Mouse (Mus musculus) embryonic facial prominence, embryonic 15.5 days (tissue): ENCODE data around the gene Grem1. TPM values are rescaled to one million over a fixed set of nuclear protein-coding genes. Genes with fewer than 3 reads are reported as not detected.

Source experiments
- ATAC-seq: fragments of 200-750 bp; cut with Nextera tagmentation; 2 replicates; pipeline ENCODE4 v1.8.0; 2017; ENCODE audit warnings: low read depth, moderate TSS enrichment; ENCODE audit not compliant: insufficient number of reproducible peaks, low FRiP score, low TSS enrichment
- H3K27ac ChIP-seq: fragments of 300-500 bp; sonication (generic); replicated peaks from 2 replicates; pipeline ENCODE4 v1.5.1; 2015; ENCODE audit warnings: mild to moderate bottlenecking, inconsistent platforms
- H3K27me3 ChIP-seq: fragments of 300-500 bp; sonication (generic); 2 replicates; pipeline ENCODE4 v1.6.1; 2015; ENCODE audit warnings: inconsistent platforms
- H3K36me3 ChIP-seq: fragments of 300-500 bp; sonication (generic); 2 replicates; pipeline ENCODE4 v1.6.1; 2015; ENCODE audit warnings: mild to moderate bottlenecking, inconsistent platforms
- H3K4me1 ChIP-seq: fragments of 300-500 bp; sonication (generic); 2 replicates; pipeline ENCODE4 v1.6.1; 2015; ENCODE audit warnings: inconsistent platforms
- H3K4me2 ChIP-seq: fragments of 300-500 bp; sonication (generic); replicated peaks from 2 replicates; pipeline ENCODE4 v1.6.1; 2015; ENCODE audit warnings: mild to moderate bottlenecking, inconsistent platforms
- H3K4me3 ChIP-seq: fragments of 300-500 bp; sonication (generic); replicated peaks from 2 replicates; pipeline ENCODE4 v1.5.1; 2015; ENCODE audit warnings: mild to moderate bottlenecking, inconsistent platforms
- H3K9ac ChIP-seq: fragments of 300-500 bp; sonication (generic); 2 replicates; pipeline ENCODE4 v1.6.1; 2015; ENCODE audit warnings: inconsistent platforms
- H3K9me3 ChIP-seq: fragments of 300-500 bp; sonication (generic); replicated peaks from 2 replicates; pipeline ENCODE4 v1.6.1; 2016; ENCODE audit warnings: inconsistent platforms
- WGBS: fragments of 180-500 bp; shearing (Covaris S2); methylation state at CpG from one replicate; pipeline ENCODE4 v1.1.7; 2015; 5-methylcytosine and 5-hydroxymethylcytosine counted together
- polyA plus RNA-seq: library from polyadenylated mRNA; unstranded; fragments of >200 nt; fragmentation: Nextera tagmentation; extraction: Ambion mirVana; gene quantifications from 2 replicates; pipeline ENCODE4 v1.2.1, GENCODE M21; 2015

Gene Grem1
- 1.1 and 1.5 TPM in 2 replicates for polyA plus RNA-seq

DNA sequence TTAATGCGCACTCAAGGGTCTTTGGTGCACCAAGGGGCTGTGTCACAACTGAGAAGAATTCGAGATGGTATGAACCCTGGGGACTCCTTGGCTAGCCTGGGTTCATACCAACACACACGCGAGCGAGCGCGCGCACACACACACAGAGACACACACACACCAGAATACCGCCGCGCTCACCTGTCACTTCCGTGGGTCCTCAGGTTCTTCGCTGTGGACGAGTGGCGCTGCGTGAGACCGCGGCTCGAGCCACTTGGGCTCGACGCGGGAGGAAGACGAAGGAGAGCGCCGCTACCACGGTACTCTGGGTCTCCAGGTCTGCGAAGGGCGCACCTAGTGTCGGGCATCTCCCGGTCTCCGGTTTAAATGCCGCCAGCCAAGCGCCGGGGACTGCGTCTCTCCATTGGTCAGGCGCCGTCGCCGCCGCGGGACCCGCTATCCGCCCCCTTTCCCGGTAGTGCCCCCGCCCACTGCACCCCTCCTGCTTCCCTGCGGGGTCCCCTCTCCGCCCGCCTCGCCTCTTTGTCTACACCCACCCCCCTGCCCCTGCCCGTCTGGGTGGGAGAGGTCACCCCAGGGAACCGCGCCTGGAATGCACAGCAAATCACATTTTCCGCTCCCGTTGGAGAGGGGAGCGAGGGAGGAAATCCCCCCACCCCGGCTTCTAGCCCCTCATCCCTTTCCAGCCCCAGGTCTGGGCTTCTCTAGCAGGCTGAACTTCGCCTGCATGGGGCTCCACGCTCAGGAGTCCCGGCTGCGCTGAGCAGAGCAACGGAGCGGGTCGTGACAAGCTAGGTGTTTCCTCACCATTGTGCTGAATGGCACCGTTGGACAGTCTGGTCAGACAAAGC is at the start of gene Grem1:
TSS of gene Grem1 (minus strand) at position 336 of the 851 bp plus-strand sequence.
- Histone ChIP-seq H3K27me3 (peaks cover 44% of the 10 kb centered on the region), H3K4me3 (peak within 1 kb of the TSS; percentile 51), H3K27ac (no peak within 1 kb of the TSS), H3K4me2 (peak within 1 kb of the TSS; percentile 92), H3K4me1 (peaks cover 24% of the 10 kb centered on the region), H3K9ac (peak within 1 kb of the TSS; percentile 35), H3K36me3 (no peaks in the 10 kb centered on the region), H3K9me3 (no peaks in the 10 kb centered on the region)
- under 1% methylated on average over 64 of the region's 64 CpGs for WGBS
- ATAC-seq: no peak

DNA sequence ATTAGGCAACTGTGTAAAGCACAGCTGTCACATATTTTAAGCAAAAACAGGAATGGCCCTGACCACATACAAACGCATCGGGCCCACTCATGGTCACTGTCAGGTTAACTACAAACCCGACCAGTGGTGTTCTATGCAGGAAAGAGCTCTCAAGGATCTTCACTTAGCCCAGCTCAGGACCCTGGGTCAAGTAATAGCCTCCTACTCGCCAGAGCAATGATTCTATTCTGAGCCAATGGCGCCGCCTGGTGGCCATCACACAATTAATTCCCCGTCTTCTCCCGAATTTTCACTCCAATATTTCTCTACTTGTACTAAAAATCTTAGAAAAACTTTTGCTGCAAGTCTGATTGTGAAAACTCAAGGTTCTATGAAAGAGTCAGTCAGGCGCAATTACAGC is 49.2 kb upstream of the Grem1 start:
- Histone ChIP-seq H3K4me3 (no peak overlapping the region), H3K27me3 (no peaks in the 10 kb centered on the region), H3K36me3 (no peaks in the 10 kb centered on the region), H3K4me2 (no peak overlapping the region), H3K9me3 (no peaks in the 10 kb centered on the region), H3K4me1 (no peaks in the 10 kb centered on the region), H3K27ac (no peak overlapping the region), H3K9ac (no peak overlapping the region)
- no peak for ATAC-seq
- WGBS: 21% methylated on average over 9 of the region's 9 CpGs

DNA sequence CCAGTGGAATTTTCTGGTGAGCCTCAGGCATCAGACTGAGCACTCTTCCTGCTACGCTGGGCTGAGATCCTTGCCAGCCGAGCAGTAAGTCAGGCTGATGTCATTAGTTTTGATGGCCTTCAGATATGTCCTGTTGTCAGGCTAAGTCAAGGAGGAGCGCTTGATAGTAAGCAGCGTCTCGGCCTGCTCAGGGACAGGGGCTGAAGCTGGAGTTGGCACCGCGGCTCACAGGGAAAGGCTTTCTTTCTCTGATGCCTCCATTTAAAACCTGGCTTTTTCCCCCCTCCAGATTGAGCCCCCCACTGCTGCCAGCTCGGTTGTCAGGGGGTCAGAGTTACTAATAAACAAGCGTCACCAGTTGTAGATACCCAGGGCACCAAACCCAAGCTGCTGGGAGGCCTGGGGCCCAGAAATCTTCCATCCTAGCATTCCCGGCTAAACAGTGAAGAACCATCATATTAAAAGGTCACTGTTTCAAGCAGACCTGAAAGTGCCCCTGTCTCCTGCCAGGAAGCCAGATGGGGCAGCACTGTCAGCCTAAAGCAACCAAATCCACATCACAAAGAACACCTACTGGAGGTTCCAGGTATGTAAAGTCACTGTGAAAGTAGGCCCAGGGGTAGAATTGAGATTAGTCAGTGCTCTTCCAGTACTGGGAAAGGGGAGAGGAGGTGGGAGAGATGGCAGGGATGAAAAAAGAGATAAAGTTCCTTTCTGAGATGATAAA is 48.6 kb upstream of the Grem1 start:
- Histone ChIP-seq H3K4me3 (no peak overlapping the region), H3K27ac (no peak overlapping the region), H3K4me2 (no peak overlapping the region), H3K36me3 (no peaks in the 10 kb centered on the region), H3K9ac (no peak overlapping the region), H3K9me3 (no peaks in the 10 kb centered on the region), H3K27me3 (no peaks in the 10 kb centered on the region), H3K4me1 (no peaks in the 10 kb centered on the region)
- no peak for ATAC-seq
- WGBS: 56% methylated on average over 10 of the region's 10 CpGs

DNA sequence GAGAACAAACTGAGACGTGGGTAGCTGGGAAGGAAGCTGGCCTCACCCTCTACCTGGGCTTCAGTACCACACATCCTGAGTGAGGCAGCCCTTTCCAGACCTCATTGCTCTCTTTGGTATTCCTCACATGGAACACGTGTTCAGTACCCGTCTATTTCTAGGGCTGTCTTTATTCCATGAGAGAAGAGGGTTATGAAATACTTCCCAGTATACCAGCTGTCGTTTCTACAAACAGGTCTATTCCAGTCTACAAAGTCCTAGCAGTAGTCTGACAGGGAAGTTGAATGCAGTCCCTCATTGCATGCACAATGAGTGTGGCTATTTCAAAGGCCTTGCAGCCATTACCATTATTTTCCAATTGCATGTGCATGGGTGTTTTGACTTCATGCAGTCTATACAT is 47.3 kb upstream of the Grem1 start:
- Histone ChIP-seq H3K4me1 (0 out of 2 replicates have a peak, but pooled peaks cover 1% of the 10 kb centered on the region), H3K9ac (no peak overlapping the region), H3K27me3 (no peaks in the 10 kb centered on the region), H3K27ac (no peak overlapping the region), H3K9me3 (no peaks in the 10 kb centered on the region), H3K36me3 (no peaks in the 10 kb centered on the region), H3K4me2 (no peak overlapping the region), H3K4me3 (no peak overlapping the region)
- ATAC-seq: no peak
- 84% methylated on average over 4 of the region's 4 CpGs for WGBS

DNA sequence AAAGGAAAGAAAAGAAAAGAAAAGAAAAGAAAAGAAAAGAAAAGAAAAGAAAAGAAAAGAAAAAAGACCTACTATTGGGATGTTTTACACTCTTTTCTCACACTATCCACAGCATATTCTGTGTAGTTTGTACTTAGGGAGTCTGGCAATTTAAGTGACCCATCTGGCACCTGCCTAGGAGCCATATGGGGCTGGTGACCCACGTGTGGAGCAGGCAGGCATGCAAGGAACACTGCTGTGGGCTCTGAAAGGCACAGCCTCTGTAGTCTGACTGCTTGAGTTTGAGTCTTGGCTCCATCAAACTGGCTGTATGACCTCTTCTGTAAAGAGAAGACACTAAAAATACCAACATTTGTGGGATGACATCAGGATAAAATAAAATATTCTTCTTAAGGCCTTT is 45.3 kb upstream of the Grem1 start:
- ATAC-seq: no peak

DNA sequence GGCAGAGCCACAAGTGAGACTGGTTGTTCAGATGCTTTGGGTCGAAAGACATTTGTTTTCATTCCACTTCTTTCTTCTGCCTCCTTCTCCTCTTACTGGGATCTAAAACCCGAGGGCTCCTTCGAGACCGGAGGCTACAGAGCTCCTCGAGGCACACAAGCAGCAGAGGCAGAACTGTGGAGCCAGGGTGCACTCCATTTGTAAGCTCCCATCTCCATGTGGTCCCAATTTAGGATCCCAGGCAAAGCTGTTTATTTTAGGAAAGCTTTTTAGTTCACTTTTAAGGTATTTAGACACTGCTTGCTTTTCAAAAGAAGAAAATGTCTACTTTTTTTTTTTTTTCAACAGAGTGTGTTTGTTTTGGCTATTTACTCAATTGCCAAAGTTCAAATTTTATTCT is 42.4 kb upstream of the Grem1 start:
- Histone ChIP-seq H3K27me3 (no peaks in the 10 kb centered on the region), H3K4me3 (no peak overlapping the region), H3K4me1 (peaks cover 5% of the 10 kb centered on the region), H3K27ac (no peak overlapping the region), H3K9ac (no peak overlapping the region), H3K4me2 (no peak overlapping the region), H3K9me3 (no peaks in the 10 kb centered on the region), H3K36me3 (no peaks in the 10 kb centered on the region)
- WGBS: 18% methylated on average over 5 of the region's 5 CpGs
- ATAC-seq: no peak

More for the DNA sequence above, 45.3 kb upstream of the Grem1 start:
- Histone ChIP-seq H3K4me3 (no peak overlapping the region), H3K36me3 (no peaks in the 10 kb centered on the region), H3K9ac (no peak overlapping the region), H3K27me3 (no peaks in the 10 kb centered on the region), H3K4me1 (peaks cover 5% of the 10 kb centered on the region), H3K27ac (no peak overlapping the region), H3K4me2 (no peak overlapping the region), H3K9me3 (no peaks in the 10 kb centered on the region)
- WGBS: 21% methylated on average over 1 of the region's 1 CpGs

DNA sequence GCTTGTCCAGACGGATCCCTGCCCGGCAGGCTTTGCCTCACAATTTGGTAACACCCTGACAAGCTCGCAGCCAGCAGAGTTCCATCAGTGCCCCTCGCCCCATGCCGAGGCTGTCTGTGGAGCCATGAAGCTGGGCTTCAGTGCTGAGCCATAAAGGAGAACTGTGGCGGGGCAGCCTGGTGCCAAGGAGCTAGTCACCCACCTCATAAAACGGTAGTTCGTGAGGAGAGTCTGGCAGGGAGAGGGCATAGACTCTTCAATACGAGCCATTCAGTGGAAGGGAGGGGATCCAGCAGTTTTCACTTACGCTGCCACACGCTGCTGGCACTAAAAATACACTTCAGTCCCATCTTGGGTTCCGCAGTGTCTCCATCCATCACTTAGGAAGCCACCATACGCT is 40.2 kb upstream of the Grem1 start:
- no peak for ATAC-seq
- no peak overlapping the region for H3K4me2 ChIP-seq
- H3K27me3 ChIP-seq: no peaks in the 10 kb centered on the region
- H3K4me1 ChIP-seq: peaks cover 5% of the 10 kb centered on the region
- H3K9ac ChIP-seq: no peak overlapping the region
- WGBS: 53% methylated on average over 13 of the region's 13 CpGs
- H3K27ac ChIP-seq: no peak overlapping the region
- no peaks in the 10 kb centered on the region for H3K9me3 ChIP-seq
- no peaks in the 10 kb centered on the region for H3K36me3 ChIP-seq
- no peak overlapping the region for H3K4me3 ChIP-seq

DNA sequence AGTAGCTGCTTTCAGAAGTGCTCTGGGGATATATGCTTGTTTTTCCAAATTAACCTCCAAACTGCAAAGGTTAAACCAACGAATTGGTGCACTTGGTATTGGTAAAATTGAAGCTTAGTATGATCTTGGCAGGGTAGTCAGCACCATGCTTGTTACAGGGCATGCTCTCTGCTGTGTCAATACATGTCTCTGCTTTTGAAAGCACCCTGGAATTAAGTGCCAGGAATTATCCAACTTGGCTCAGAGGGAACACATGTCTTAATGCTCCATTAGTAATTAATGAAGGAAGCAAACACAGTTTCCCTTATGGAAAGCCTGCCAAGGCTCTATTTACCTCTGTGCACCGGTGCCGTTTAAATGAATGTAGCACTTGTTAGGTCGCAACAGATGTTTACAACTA is 36.7 kb upstream of the Grem1 start:
- no peaks in the 10 kb centered on the region; the same call in 1 of the 2 replicates for H3K27me3 ChIP-seq
- no peak overlapping the region for H3K4me2 ChIP-seq
- no peaks in the 10 kb centered on the region for H3K9me3 ChIP-seq
- 35% methylated on average over 4 of the region's 4 CpGs for WGBS
- ATAC-seq: no peak
- H3K9ac ChIP-seq: no peak overlapping the region
- no peak overlapping the region for H3K27ac ChIP-seq
- no peak overlapping the region for H3K4me3 ChIP-seq
- H3K4me1 ChIP-seq: no peaks in the 10 kb centered on the region; the same call in 1 of the 2 replicates
- H3K36me3 ChIP-seq: no peaks in the 10 kb centered on the region

DNA sequence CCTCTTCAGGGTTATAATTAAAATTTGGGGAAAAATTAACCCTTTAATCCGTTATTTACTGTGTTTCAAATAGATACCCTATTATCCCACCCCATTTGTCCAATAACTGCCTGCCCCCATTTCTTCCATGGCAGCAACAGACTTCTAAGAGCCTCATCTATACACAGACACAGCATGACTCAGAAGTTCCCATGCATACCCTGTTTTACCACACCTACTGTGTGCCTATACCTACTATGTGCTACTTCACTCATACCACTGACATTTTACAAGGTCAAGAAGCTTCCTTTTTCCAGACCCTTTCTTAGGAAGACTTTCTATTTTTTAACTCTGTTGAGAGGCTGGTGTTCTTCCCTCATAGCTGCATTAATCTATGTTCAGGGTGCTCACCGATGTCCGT is 35.1 kb upstream of the Grem1 start:
- no peak overlapping the region for H3K4me3 ChIP-seq
- no peak overlapping the region for H3K9ac ChIP-seq
- H3K4me2 ChIP-seq: no peak overlapping the region
- WGBS: 78% methylated on average over 3 of the region's 3 CpGs
- ATAC-seq: no peak
- no peak overlapping the region for H3K27ac ChIP-seq
- no peaks in the 10 kb centered on the region; the same call in 1 of the 2 replicates for H3K27me3 ChIP-seq
- no peaks in the 10 kb centered on the region for H3K4me1 ChIP-seq
- H3K9me3 ChIP-seq: no peaks in the 10 kb centered on the region
- H3K36me3 ChIP-seq: no peaks in the 10 kb centered on the region

DNA sequence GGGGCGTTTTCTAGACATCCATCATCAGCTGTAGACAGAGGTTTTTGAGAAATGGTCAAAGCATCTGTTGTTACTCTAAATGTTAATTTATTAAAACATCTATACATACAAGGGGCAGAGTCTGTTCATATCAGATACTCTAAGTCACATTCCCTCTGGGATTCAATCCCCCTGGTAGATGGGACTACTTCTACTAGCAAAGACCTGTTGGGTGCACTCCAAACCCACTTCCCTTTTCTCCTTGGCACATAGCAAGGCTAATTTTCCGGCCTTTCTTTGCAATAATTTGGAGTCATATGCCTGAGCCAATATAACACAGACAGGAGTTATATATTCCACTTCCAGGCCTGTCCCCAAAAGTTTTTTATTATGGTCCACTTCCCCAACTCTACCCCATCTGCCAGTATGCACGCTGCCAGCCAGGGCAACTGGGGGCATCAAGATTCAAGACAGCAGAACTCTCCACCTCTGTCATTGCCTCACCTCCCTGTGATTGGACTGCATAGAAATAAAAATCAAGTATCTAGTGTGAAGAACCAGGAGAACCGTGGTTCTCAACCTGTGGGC is 30.5 kb upstream of the Grem1 start:
- Histone ChIP-seq H3K36me3 (no peaks in the 10 kb centered on the region), H3K4me1 (no peaks in the 10 kb centered on the region), H3K9me3 (no peaks in the 10 kb centered on the region), H3K27ac (no peak overlapping the region), H3K4me3 (no peak overlapping the region), H3K9ac (no peak overlapping the region), H3K27me3 (no peaks in the 10 kb centered on the region; the same call in 1 of the 2 replicates), H3K4me2 (no peak overlapping the region)
- 85% methylated on average over 4 of the region's 4 CpGs for WGBS
- ATAC-seq: no peak

DNA sequence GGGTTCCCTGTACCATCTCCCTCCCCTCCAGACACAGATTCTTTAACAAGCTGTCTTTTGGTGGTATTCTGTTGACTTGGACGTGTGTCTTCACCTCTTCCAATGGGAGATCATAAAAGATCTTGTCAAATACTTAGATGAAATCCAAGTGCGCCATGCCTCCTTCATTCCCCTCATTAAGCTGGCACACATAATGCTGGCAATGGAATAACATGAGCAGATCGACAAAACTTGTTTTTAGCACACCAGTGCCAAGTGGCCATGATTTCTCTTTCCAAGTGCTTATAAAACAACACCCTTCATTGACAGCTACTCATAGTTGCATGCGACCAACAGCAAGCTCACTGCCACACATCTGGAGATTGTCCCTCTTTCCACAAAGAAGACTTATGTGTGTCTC is 29.4 kb upstream of the Grem1 start:
- Histone ChIP-seq H3K4me2 (no peak overlapping the region), H3K4me1 (no peaks in the 10 kb centered on the region), H3K4me3 (no peak overlapping the region), H3K27ac (no peak overlapping the region), H3K27me3 (no peaks in the 10 kb centered on the region; the same call in 1 of the 2 replicates), H3K9ac (no peak overlapping the region), H3K9me3 (no peaks in the 10 kb centered on the region), H3K36me3 (no peaks in the 10 kb centered on the region)
- 78% methylated on average over 4 of the region's 4 CpGs for WGBS
- ATAC-seq: no peak
